Mouse (Mus musculus) hindbrain, embryonic 15.5 days (tissue): ENCODE measurements around the gene Ddias. TPM values are rescaled to one million over a fixed set of nuclear protein-coding genes. Genes with fewer than 3 reads are reported as not detected.

ENCODE experiments used
- ATAC-seq: fragments of 200-750 bp; cut with Nextera tagmentation; 2 replicates; pipeline ENCODE4 v1.8.0; 2017; ENCODE audit warnings: low read depth, moderate number of reproducible peaks, moderate TSS enrichment; ENCODE audit not compliant: low FRiP score
- H3K27ac ChIP-seq: fragments of 300-500 bp; sonication (generic); replicated peaks from 2 replicates; pipeline ENCODE4 v1.5.1; 2015; ENCODE audit warnings: mild to moderate bottlenecking, inconsistent platforms
- H3K27me3 ChIP-seq: fragments of 300-500 bp; sonication (generic); 2 replicates; pipeline ENCODE4 v1.6.1; 2015; ENCODE audit warnings: control low read depth, inconsistent platforms
- H3K36me3 ChIP-seq: fragments of 300-500 bp; sonication (generic); 2 replicates; pipeline ENCODE4 v1.6.1; 2015; ENCODE audit warnings: control low read depth, inconsistent platforms
- H3K4me1 ChIP-seq: fragments of 300-500 bp; sonication (generic); replicated peaks from 2 replicates; pipeline ENCODE4 v1.6.1; 2015; ENCODE audit warnings: control low read depth, inconsistent platforms
- H3K4me2 ChIP-seq: fragments of 300-500 bp; sonication (generic); 2 replicates; pipeline ENCODE4 v1.6.1; 2015; ENCODE audit warnings: moderate library complexity, mild to moderate bottlenecking, inconsistent platforms
- H3K4me3 ChIP-seq: fragments of 300-500 bp; sonication (generic); 2 replicates; pipeline ENCODE4 v1.5.1; 2015; ENCODE audit warnings: mild to moderate bottlenecking, inconsistent platforms
- H3K9ac ChIP-seq: fragments of 300-500 bp; sonication (generic); 2 replicates; pipeline ENCODE4 v1.6.1; 2015; ENCODE audit warnings: inconsistent platforms
- H3K9me3 ChIP-seq: fragments of 300-500 bp; sonication (generic); 2 replicates; pipeline ENCODE4 v1.6.1; 2016; ENCODE audit warnings: control low read depth, inconsistent platforms
- WGBS: fragments of 180-500 bp; shearing (Covaris S2); methylation state at CpG from one replicate; pipeline ENCODE4 v1.1.7; 2015; 5-methylcytosine and 5-hydroxymethylcytosine counted together
- polyA plus RNA-seq: library from polyadenylated mRNA; unstranded; fragments of >200 nt; fragmentation: Nextera tagmentation; extraction: Ambion mirVana; gene quantifications from 2 replicates; pipeline ENCODE4 v1.2.1, GENCODE M21; 2015

Gene Ddias
- polyA plus RNA-seq, 1 experiment from 2014 or later = 4.6 TPM

DNA sequence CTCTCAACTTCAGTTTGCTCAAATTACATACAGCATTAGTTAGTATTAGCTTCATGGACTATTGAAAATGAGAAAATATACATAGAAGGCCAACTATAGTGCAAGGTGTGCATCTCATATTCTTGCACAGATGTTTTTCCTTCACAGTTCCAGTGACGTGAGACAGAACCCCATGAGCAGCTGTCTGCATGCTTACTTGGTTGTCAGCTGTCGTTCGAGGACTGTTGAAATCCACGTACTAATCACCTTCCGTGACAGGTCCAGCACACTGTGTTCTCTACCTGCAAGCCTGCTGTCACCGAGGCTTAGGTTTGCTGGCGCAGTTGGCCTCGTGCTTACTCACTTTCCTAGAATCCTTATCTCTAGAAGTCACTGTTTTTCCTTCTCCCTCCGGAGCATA is 56.2 kb downstream of the Ddias start:
- no peak for ATAC-seq

DNA sequence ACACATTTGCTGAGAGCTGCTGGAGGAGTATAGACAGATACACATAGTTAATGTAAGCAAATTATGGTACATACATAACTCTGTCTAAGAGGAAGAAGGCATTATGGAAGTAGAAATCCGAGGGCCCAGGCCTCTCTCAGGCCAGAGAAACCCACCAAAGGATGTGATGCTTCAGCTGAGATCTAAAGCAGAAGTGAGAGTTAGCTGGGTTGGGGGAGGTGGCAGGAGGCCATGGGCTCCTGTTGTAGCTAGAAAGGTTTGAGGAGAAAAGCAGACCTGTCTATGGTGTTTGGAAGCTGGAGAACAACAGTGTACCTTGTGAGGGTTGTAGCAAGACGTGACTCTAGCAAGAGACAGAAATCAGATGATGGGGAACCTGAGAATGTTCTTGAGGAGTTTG is 56.8 kb downstream of the Ddias start:
- Histone ChIP-seq H3K36me3 (no peaks in the 10 kb centered on the region), H3K4me2 (no peak overlapping the region), H3K9ac (no peak overlapping the region), H3K9me3 (no peaks in the 10 kb centered on the region), H3K27ac (no peak overlapping the region), H3K4me1 (peaks cover 9% of the 10 kb centered on the region; the same call in 1 of the 2 replicates), H3K27me3 (no peaks in the 10 kb centered on the region), H3K4me3 (no peak overlapping the region)
- 82% methylated on average over 2 of the region's 2 CpGs for WGBS
- no peak for ATAC-seq

More for the DNA sequence above, 56.2 kb downstream of the Ddias start:
- Histone ChIP-seq H3K9ac (no peak overlapping the region), H3K4me1 (peaks cover 7% of the 10 kb centered on the region; the same call in 1 of the 2 replicates), H3K4me2 (no peak overlapping the region), H3K4me3 (no peak overlapping the region), H3K36me3 (no peaks in the 10 kb centered on the region), H3K9me3 (no peaks in the 10 kb centered on the region), H3K27me3 (no peaks in the 10 kb centered on the region), H3K27ac (no peak overlapping the region)
- WGBS = 90% methylated on average over 9 of the region's 9 CpGs

DNA sequence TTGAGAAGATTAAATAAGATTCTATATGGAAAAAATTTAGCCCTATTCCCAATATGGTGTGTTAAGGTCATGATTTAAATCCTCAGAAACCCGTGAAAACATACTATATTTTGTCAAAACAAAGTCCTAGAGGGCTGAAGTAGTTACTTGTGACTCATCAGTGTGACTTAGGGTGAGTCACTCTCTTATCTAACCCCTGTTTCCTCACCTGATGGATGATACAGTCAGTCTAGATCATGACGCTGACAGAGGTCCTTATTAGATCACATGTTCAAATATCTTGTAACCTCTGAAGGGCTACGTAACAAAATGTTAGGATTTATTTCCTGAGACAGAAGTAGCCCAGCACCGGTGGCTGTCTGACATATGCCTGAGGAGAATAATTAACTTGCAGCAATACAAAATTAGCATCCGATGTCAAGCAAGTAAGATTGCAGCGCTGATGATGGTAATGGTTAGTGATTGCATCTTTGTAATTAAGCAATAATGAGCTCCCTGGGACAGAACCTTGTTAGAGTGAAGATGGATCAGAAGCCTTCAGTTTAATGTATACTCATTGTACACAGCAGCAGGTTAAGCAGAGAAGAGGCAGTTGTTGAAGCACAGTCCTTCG is 62.3 kb downstream of the Ddias start:
- H3K27me3 ChIP-seq = no peaks in the 10 kb centered on the region
- WGBS = 60% methylated on average over 7 of the region's 7 CpGs
- H3K4me2 ChIP-seq = no peak overlapping the region

More for the DNA sequence above, 62.3 kb downstream of the Ddias start:
- no peaks in the 10 kb centered on the region for H3K36me3 ChIP-seq
- H3K4me1 ChIP-seq = peaks cover 19% of the 10 kb centered on the region
- no peak overlapping the region for H3K9ac ChIP-seq
- peak; percentile 59; the same call in 1 of the 2 replicates for ATAC-seq
- H3K27ac ChIP-seq = no peak overlapping the region
- no peak overlapping the region for H3K4me3 ChIP-seq
- H3K9me3 ChIP-seq = no peaks in the 10 kb centered on the region

Other genes starting within 250 kb of the Ddias start
- 22.9 and 24.5 TPM in 2 replicates for gene Ankrd42, start 237.1 kb downstream of the Ddias start, polyA plus RNA-seq
- 18.6 and 18.8 TPM in 2 replicates for gene Pcf11, start 204.3 kb downstream of the Ddias start, polyA plus RNA-seq
- gene Rab30, start 132.6 kb downstream of the Ddias start, polyA plus RNA-seq = 18.6 and 21.1 TPM in 2 replicates
- 21.5 and 21.7 TPM in 2 replicates for gene Prcp, start 223 bp upstream of the Ddias start, polyA plus RNA-seq
- gene Fam181b, start 205.6 kb upstream of the Ddias start, polyA plus RNA-seq = 57.1 and 65.4 TPM in 2 replicates